Mouse (Mus musculus) kidney, postnatal 4 days (tissue): ENCODE results near the gene Zfand2a.
A peak's percentile ranks its signal among the peaks of the same experiment; 100 is the strongest.

Source experiments
- DNase-seq, 2 experiments: peaks; one replicate each; pipeline ENCODE4 v3.0.0; 2021; ENCODE audit warnings: mixed read lengths in 2 of 2

Zfand2a gene

DNA sequence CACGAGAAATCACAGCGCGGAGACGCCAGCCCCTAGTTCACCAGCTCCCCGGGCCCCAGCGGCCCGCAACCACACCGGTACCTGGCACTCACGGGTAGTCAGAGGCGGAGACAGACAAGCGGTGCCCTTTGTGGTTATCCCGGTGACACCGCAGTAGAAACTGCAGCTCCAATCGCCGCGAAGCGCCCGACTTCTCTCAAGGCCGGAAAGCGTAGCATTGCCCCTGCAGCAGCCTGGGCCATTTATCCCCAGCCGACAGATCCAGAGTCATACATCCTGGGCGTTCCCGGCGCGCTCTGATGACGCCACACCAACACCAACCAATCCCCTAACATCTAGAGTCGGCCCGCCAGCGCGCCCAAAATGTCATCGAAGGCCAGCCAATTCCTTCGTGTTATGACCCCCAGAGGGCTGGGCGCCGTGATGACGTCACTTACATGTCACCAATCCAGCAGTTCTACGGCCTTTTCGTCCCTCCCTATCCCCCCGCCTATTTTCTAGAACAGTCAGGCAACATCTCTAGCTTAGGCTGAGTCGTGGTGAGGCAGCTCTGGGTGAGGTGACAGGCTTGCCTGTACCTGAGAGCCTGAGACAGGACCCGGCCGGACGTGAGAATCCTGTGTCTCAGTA, at the start of gene Zfand2a:
Gene Zfand2a, minus strand, starts transcription at position 365 of the 630 bp plus-strand sequence.
- DNase-seq: peak; percentile 100

DNA sequence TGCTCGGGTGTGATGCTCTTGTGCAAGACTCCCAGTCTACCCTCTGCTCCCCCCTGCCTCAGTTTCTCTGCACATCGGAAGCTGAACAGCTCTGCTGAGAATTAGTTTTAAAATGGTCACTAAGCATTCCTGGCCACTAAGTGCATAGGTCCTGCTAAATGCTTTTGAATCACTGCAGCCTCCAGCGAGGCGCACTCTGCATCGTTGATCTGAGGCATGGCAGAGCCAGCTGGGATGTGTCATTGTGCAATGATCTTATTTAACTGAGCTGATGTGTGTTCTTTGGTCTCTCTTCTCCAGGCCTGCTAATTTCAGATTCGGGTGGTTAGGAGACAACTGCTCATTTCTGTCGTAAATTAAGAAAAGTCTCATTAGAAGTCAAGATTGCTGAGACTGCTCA, 44.5 kb upstream of the Zfand2a start:
- peak; percentile 31 to 50 for DNase-seq

GRCm38 (mm10) chr5:139521987-139522386, 37.6 kb upstream of the Zfand2a start:
- no peak for DNase-seq

- no peak for DNase-seq
Measured at GRCm38 (mm10) chr5:139520069-139520834, 35.9 kb upstream of the Zfand2a start.

DNA sequence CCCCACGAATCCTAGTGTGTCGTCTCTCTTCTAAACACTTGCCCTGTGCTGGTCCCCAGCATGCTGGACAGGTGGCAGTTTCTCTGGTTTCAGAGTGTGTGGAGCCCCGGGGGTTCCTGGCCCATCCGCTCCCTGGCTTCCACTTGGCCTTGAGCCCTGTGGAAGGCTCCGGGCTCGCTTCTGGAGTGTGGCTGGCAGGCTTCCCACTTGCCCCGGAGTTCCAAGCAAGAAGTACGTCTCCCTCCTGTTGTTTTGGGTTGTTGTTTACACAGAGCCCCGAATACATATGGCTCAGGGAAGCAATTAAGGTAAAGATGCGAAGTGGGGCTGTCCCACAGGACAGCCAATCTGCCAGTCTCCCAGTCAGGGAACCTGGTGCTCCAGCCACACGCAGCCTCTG, 31.9 kb upstream of the Zfand2a start:
- DNase-seq: no peak

DNA sequence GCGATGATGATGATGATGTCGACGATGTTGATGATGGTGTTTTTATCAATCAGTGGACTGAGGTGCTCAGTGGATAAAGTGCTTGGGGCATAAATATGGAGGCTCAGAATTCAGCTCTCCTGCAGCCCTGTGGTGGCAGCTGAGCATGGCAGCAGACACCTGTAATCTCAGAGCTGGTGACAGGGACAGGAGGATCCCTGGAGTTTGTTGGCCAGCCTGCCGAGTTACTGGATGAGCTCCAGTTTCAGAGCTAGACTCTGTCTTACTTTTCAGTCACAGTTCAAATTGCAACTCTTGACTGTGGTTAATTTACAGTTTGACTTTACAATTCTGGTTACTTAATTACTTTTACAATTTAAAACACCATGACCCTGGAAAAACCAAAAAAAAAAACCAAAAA, 27.9 kb upstream of the Zfand2a start:
- DNase-seq: no peak

DNA sequence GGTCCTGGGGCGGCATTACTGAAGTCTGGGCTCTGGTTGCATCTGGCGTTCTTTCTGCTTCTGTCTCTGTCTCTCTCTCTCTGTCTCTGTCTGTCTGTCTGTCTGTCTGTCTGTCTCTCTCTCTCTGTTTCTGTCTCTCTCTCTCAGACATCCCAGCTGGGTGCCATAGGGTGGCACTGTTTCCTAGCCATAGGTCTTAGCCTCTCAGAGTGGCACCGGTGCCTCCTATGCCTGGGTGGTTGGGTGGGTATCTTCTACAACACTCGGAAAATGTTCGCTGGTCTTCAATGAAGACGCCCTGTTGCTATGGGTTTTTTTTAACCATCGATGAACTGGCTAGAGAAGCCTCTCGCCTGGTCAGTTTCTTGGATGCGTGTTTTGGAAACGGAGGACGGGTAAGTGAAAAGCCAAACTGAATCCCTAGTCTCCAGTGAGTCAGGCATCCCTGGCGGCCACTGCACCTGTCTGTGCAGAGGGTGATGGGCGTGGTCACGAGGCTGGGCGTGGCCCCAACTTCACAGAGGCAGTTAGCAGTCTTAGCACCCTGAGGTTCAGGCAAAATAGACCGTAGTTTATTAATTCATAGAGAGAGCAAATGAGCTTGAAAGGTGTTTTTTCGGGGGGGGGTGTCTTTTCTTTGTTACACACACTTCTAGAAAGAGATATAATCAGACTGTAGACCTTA, 26.5 kb upstream of the Zfand2a start:
- peak; percentile 73 to 81 for DNase-seq

GRCm38 (mm10) chr5:139506207-139506606, 21.9 kb upstream of the Zfand2a start:
- peak in 1 of 2 experiments; percentile 12 for DNase-seq

DNA sequence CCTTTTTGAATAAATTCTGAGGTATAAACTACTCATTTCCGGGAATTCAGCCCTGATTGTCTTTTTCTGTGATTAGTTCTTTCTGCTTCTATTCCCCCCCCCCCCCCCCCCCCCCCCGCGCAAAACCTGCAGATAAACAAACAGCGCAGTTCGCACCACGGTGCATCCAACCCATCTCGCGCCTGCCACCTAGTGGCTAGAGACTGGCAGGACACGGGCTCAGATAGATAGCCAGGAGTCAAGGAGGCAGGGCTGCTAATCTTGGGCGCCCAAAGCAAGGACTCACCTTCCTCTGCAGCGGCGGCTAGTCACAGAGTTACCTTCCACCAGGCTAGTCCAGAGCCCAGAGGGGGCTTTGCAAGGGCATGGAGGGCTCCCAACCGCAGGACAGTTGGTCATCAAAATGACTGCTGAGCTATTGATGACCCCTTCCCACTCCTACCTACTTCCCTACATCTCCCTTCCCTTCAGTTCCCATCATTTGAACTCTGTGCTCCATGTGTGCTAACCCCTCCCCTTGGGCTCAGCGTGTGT, 20.8 kb upstream of the Zfand2a start:
- DNase-seq: peak; percentile 91

DNA sequence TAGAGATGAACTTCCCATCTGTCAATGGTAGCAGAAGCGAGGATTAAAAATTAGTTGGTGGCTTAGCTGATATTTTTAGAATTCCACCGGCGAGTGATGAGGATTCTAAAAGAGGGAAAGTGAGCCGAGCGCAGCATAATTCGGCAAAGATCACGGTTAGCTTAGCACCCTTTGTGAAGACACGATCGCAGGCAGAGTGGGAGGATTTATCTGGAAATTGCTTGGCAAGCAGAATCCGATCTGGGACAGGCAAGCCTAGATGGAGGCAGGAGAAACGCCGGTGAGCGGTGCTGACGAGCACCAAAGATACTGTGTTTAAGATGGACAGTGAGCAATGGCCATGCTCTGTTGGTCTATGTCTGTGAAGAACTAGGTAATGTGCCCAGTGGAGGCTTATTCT, 17.9 kb upstream of the Zfand2a start:
- DNase-seq: no peak

GRCm38 (mm10) chr5:139498791-139499190, 14.4 kb upstream of the Zfand2a start:
- peak; percentile 30 to 52 for DNase-seq

- DNase-seq: no peak
Measured at GRCm38 (mm10) chr5:139496939-139497338, 12.6 kb upstream of the Zfand2a start.

- peak; percentile 52 to 63 for DNase-seq
Measured at GRCm38 (mm10) chr5:139495019-139495669, 10.8 kb upstream of the Zfand2a start.

- no peak for DNase-seq
Measured at GRCm38 (mm10) chr5:139493690-139494089, 9.3 kb upstream of the Zfand2a start.

DNA sequence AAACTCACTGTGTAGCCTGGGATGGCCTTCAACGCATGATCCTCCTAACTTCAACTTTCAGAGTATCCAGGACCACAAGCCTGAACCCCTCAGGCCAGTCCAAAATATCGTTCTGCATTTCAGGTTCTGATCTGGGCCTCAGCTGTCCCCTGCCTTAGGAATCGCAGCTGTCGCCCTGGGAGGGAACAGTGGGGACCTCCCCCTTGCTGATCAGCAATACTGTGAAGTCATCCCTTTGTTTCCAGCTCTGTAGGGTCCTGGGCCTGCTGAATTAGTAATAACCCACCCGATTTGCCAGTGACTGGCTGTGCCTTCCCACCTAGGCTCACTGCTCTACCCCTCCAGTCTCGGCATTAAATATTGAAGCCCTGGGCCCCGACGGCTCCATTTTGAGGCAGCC, 7.0 kb upstream of the Zfand2a start:
- no peak for DNase-seq

GRCm38 (mm10) chr5:139490131-139490530, 5.8 kb upstream of the Zfand2a start:
- no peak for DNase-seq

DNA sequence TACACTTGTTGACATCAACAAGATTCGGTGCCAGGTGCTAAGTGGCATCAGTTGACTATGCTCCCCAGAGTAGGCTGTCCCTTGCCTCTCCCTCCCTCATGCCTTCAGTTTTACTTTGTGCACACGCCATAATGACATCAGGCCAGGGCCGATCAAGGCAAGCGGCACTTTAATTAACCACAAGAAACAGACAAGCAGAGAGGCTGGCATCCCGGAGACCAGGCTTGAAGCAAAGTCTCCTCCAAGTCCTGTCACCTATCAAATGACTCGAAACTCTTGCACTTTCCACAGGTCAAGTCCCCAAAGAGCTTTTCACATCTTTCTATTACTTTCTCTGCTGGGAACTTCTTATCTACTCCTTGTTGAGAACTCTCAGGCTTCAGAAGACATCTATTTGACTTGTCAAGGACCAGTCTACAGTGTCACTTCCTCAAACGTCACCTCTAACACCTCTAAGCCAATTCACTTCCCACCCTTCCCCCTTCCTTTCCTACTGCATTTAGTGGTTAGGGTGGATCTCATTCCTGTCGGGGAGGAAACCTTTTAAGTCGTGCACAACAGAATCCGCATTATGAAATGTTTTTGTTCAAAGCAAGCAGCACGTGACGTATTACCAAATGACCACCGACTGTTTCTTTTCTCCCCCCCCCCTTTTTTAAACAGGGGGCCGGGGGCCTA, 1.0 kb downstream of the Zfand2a start:
- DNase-seq: no peak

GRCm38 (mm10) chr5:139480406-139480805, 3.9 kb downstream of the Zfand2a start:
- no peak for DNase-seq

GRCm38 (mm10) chr5:139479088-139479487, 5.3 kb downstream of the Zfand2a start:
- DNase-seq: no peak

DNA sequence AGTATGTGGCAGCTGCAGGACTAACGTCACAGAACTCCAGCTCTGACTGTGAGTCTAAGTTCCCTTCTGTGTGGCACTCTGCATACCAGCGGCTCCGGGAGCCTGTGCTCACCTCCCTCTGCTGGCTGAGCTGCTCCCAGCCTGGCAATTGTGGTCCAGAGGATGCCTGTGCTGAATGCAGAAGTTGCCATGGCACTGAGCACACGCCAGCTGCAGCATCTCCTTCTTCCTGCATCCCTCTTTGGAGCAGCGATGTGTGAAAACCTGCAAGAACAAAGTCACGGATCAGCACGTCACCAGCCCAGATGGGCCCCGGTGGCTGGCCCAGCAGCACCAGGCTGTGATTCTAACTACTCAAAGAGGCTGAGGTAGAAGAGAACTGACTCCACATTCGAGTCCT, 9.6 kb downstream of the Zfand2a start:
- DNase-seq: no peak

DNA sequence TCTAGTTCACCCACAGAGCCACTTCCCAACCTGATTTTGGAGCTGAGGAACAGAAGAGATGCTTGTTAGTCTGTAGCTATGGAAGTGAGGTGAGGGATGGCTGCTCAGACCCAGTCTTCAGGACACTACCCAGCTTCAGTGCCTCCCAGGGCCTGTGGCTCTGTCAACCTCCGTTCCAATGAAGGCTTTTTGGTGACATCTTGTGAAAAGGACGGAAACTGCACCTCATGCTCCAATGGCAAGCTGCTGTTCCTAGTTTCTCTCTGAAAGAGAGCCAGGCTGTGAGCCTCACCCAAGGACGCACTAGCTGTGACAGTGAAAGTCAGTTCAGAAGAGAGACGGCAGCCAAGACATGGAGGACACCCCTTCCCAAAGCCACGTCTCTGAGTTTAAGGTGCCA, 16.4 kb downstream of the Zfand2a start:
- peak; percentile 39 to 53 for DNase-seq

DNA sequence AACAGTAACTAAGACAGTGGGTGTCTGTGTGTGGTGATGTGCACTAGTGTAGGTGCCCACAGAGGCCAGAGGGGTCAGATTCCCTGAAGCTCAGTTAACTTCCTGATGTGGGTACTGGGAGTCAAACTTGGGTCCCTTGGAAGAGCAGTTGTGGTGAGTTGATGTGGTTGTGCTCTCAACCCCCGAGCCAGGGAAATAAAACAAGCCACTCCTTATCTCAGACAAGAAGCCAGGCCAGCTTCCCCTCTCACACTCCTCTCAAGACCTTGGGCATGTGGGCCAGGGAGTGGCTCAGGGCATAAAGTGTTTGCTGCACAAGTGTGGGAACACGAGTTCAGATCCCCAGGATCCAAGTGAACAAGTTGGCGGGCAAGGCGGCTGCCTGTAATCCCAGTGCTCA, 17.5 kb downstream of the Zfand2a start:
- no peak for DNase-seq
